Mouse (Mus musculus) bone marrow macrophage, adult 2 months (primary cell): Measurements from ENCODE around the gene Arid1b.

Experiments used
- CTCF ChIP-seq: IDR thresholded peaks from 2 replicates; pipeline ENCODE4 v1.5.1; 2012; ENCODE audit warnings: low read depth, mild to moderate bottlenecking, low read length, moderate library complexity
- POLR2A ChIP-seq: IDR thresholded peaks from 2 replicates; pipeline ENCODE4 v1.6.1; 2012; ENCODE audit warnings: mild to moderate bottlenecking, low read depth, low read length, borderline replicate concordance

DNA sequence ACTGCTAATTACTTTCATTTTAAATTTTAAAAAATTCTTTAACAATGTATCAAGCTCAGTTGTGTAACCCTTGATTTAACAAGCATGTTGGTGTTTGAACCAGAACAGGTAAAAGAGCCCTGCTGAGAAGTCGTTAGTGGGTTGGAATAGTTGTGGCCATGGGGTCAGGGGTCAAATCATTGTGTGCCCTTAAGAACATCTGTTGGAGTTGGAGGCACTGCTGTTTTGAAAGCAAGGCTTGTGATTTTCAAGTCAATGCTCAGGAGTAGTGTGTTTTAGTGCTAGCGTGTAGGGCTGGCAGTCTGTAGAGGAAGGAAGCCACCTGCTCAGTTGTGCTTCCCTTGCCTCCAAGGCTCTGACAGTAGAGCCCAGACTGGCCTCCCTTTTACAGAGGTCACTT lies 228.7 kb downstream of the Arid1b start:
- no peak for TF ChIP-seq CTCF
- TF ChIP-seq POLR2A, result no peak
